Mouse (Mus musculus): Measurements from ENCODE around the gene Pgls.

DNA sequence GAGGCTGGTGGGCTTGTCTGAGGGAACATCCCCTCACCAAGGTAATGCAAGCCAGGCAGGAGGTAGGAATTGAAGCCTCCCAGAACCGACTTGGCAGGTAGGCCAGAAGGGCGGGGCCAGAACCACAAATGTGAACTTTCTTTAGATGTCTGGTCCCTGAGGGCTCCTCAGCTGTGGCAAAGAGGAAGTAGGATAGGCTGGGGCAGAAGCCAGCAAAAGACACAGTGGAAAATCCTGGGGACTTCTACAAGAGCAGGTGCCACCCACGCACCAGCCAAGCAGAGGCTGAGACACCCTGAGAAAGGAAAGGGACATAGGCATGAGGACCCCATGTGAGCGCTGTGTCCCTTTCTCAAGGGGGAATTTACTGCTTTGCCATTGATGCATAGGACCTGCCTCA is 4.8 kb downstream of the Pgls start:
- TF ChIP-seq CTCF (IDR thresholded peaks at IDR 0.05) = no peak
- TF ChIP-seq EP300 (IDR thresholded peaks at IDR 0.05) = no peak
